Mouse (Mus musculus) kidney, adult 2 months (tissue): ENCODE measurements around the gene Ms4a14.

Experiments
- CTCF ChIP-seq: fragments of 200-500 bp; conservative IDR thresholded peaks from 2 replicates; pipeline ENCODE4 v1.5.1; 2011; ENCODE audit warnings: low read depth, mild to moderate bottlenecking, control low read depth, low read length, moderate library complexity, mixed read lengths; ENCODE audit not compliant: insufficient read depth, insufficient read length
- POLR2A ChIP-seq: fragments of 200-500 bp; IDR thresholded peaks from one replicate; pipeline ENCODE4 v1.6.1; 2011; ENCODE audit warnings: low read depth, low read length, control low read depth

DNA sequence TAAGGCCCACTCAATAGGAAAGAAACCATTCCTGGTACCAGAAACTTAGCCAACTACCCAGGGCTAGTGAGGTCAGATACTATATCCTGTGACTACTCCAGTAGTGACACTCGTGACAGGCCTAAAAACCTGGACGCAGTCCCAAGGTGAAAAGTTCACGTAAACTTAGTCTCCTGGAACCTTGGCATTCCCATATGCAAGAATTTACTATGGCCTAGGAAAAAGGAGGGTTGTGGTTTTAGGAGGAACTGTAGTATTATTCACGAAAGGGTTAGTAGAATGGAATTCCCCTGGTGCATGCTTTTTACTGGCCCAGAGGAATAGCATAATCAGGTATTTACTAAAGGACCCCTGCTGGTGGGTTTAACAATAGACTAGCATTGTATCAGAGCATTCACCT lies 2.5 kb upstream of the Ms4a14 start:
- TF ChIP-seq CTCF (no peak), POLR2A (no peak)
